Mouse (Mus musculus): Measurements from ENCODE around the gene Gm2012. TPM values are rescaled to one million over a fixed set of nuclear protein-coding genes. Genes with fewer than 3 reads are reported as not detected.
"Not testable (repeated sequence)": the region's sequence is repeated elsewhere in the genome, so short reads cannot be mapped to it uniquely, and the experiment has no call there.

The Gm2012 gene
- not detected in 2 replicates for polyA plus RNA-seq (2014; fragmentation: Nextera tagmentation; extraction: Ambion mirVana)

- H3K27me3 ChIP-seq (replicated peaks; ENCODE audit: control insufficient read depth, insufficient read depth, low read length); H3K9ac ChIP-seq (ENCODE audit: low read depth, low read length); H3K4me2 ChIP-seq; DNase-seq (ENCODE audit: low spot score); H3K36me3 ChIP-seq (ENCODE audit: control insufficient read depth, insufficient read depth, low read length); H3K4me1 ChIP-seq (replicated peaks; ENCODE audit: control insufficient read depth, insufficient read depth, low read length); ATAC-seq (replicated peaks; ENCODE audit: low FRiP score); H3K4me3 ChIP-seq (ENCODE audit: low read depth, low read length); H3K9me3 ChIP-seq (ENCODE audit: control insufficient read depth, low read length); H3K27ac ChIP-seq (ENCODE audit: low read depth, low read length): not testable (repeated sequence)
- 83% methylated on average over 1 of the region's 5 CpGs for WGBS
Observed at GRCm38 (mm10) chrX:26231255-26231654, at the start of gene Gm2012. Gene Gm2012 (minus strand): TSS chrX:26231355.

- H3K4me1 ChIP-seq (replicated peaks; ENCODE audit: control insufficient read depth, insufficient read depth, low read length); H3K4me3 ChIP-seq (ENCODE audit: low read depth, low read length); H3K9ac ChIP-seq (ENCODE audit: low read depth, low read length); H3K36me3 ChIP-seq (ENCODE audit: control insufficient read depth, insufficient read depth, low read length); H3K9me3 ChIP-seq (ENCODE audit: control insufficient read depth, low read length); DNase-seq (ENCODE audit: low spot score); H3K27me3 ChIP-seq (replicated peaks; ENCODE audit: control insufficient read depth, insufficient read depth, low read length); H3K27ac ChIP-seq (ENCODE audit: low read depth, low read length); ATAC-seq (replicated peaks; ENCODE audit: low FRiP score); H3K4me2 ChIP-seq: not testable (repeated sequence)
- 76% methylated on average over 12 of the region's 12 CpGs for WGBS
Observed at GRCm38 (mm10) chrX:26159146-26159545, 72.0 kb downstream of the Gm2012 start.

Small RNA genes within 50 kb of the gene (microRNA-seq; reads per million reads assigned to microRNA genes)
- not detected for gene Gm26302 (ENCODE audit: borderline number of aligned reads)

Other genes starting within 250 kb of the Gm2012 start
- not detected in 2 replicates for gene Gm5168, start 180.3 kb downstream of the Gm2012 start, polyA plus RNA-seq (2014; fragmentation: Nextera tagmentation; extraction: Ambion mirVana)
- gene Gm2030, start 78.7 kb upstream of the Gm2012 start, polyA plus RNA-seq (2014; fragmentation: Nextera tagmentation; extraction: Ambion mirVana): not detected in 2 replicates

Data from liver, embryonic 11.5 days (tissue).